Mouse (Mus musculus) gastrocnemius, postnatal 14 days (tissue): ENCODE data around the gene Man1c1. TPM values are rescaled to one million over a fixed set of nuclear protein-coding genes. Genes with fewer than 3 reads are reported as not detected.

ENCODE experiments used
- DNase-seq: peaks from one replicate; pipeline ENCODE4 v3.0.0; 2021; ENCODE audit warnings: mixed read lengths
- intact Hi-C: fragments of 180-260 bp; cut with DNase I; formaldehyde crosslinking; loops from one replicate; pipeline ENCODE4 v1.15.1; 2025; ENCODE audit warnings: low total_unique reads
- total RNA-seq, 2 experiments: library from RNA; stranded (reverse); gene quantifications; 2 replicates each; pipeline ENCODE4 v1.2.3; 2021

The Man1c1 gene
- total RNA-seq, 2 experiments from 2014 or later = 7.9 to 9.5 TPM

GRCm38 (mm10) chr4:134730106-134730505, 26.0 kb upstream of the Man1c1 start:
- no peak for DNase-seq
- intact Hi-C loops = no loop called here

GRCm38 (mm10) chr4:134725735-134726345, 21.8 kb upstream of the Man1c1 start:
- intact Hi-C loops = no loop called here
- DNase-seq = no peak

GRCm38 (mm10) chr4:134724974-134725373, 20.9 kb upstream of the Man1c1 start:
- no peak for DNase-seq
- intact Hi-C loops = no loop called here

- intact Hi-C loops = no loop called here
- no peak for DNase-seq
These were observed 19.2 kb upstream of the Man1c1 start for GRCm38 (mm10) chr4:134723251-134723650.

- intact Hi-C loops = no loop called here
- no peak for DNase-seq
These were observed 17.0 kb upstream of the Man1c1 start for GRCm38 (mm10) chr4:134721076-134721475.

- DNase-seq = no peak
- intact Hi-C loops = no loop called here
These were observed 16.3 kb upstream of the Man1c1 start for GRCm38 (mm10) chr4:134720371-134720770.

GRCm38 (mm10) chr4:134719489-134719888, 15.4 kb upstream of the Man1c1 start:
- DNase-seq = no peak
- intact Hi-C loops = loop anchor here (5.0 kb wide), 1 partner anchor 177 kb away; no protein-coding TSS in a partner anchor

GRCm38 (mm10) chr4:134713937-134714336, 9.8 kb upstream of the Man1c1 start:
- peak; percentile 83 for DNase-seq
- intact Hi-C loops = no loop called here

GRCm38 (mm10) chr4:134705311-134705710, 1.2 kb upstream of the Man1c1 start:
- intact Hi-C loops = no loop called here
- DNase-seq = no peak

GRCm38 (mm10) chr4:134704590-134704989, 500 bp upstream of the Man1c1 start:
- intact Hi-C loops = loop anchor here (5.0 kb wide), 1 partner anchor 102 kb away; no protein-coding TSS in a partner anchor
- DNase-seq = no peak

- peak; percentile 54 for DNase-seq
- intact Hi-C loops = loop anchor here (5.0 kb wide), 1 partner anchor 101 kb away; no protein-coding TSS in a partner anchor
These were observed 882 bp downstream of the Man1c1 start for GRCm38 (mm10) chr4:134702981-134703834.

- intact Hi-C loops = loop anchor here (5.0 kb wide), 1 partner anchor 100 kb away; no protein-coding TSS in a partner anchor
- DNase-seq = peak; percentile 75
These were observed 2.2 kb downstream of the Man1c1 start for GRCm38 (mm10) chr4:134701934-134702333.

GRCm38 (mm10) chr4:134700911-134701310, 3.2 kb downstream of the Man1c1 start:
- DNase-seq = no peak
- intact Hi-C loops = loop anchor here (5.0 kb wide), 1 partner anchor 99 kb away; no protein-coding TSS in a partner anchor

GRCm38 (mm10) chr4:134693202-134693940, 10.7 kb downstream of the Man1c1 start:
- DNase-seq = no peak
- intact Hi-C loops = no loop called here

- no peak for DNase-seq
- intact Hi-C loops = no loop called here
These were observed 11.7 kb downstream of the Man1c1 start for GRCm38 (mm10) chr4:134692388-134692787.

GRCm38 (mm10) chr4:134686022-134686661, 17.9 kb downstream of the Man1c1 start:
- no peak for DNase-seq
- intact Hi-C loops = no loop called here

- no peak for DNase-seq
- intact Hi-C loops = no loop called here
These were observed 19.3 kb downstream of the Man1c1 start for GRCm38 (mm10) chr4:134684637-134685338.

- no peak for DNase-seq
- intact Hi-C loops = no loop called here
These were observed 20.2 kb downstream of the Man1c1 start for GRCm38 (mm10) chr4:134683892-134684291.

- intact Hi-C loops = no loop called here
These were observed 21.1 kb downstream of the Man1c1 start for GRCm38 (mm10) chr4:134683008-134683407.

More at GRCm38 (mm10) chr4:134683008-134683407, 21.1 kb downstream of the Man1c1 start:
- no peak for DNase-seq
